Mouse (Mus musculus) lung, adult 2 months (tissue): ENCODE measurements at regions not wholly inside any gene's neighbourhood (a gene's known extent, or its start where the extent isn't known, plus 50 kb on each side); places are given as distances from the start of the nearest gene placed in this dataset.

Experiments
- CTCF ChIP-seq: fragments of 200-500 bp; IDR thresholded peaks from 2 replicates; pipeline ENCODE4 v1.5.1; 2011; ENCODE audit warnings: mild to moderate bottlenecking, low read length, control low read depth; ENCODE audit not compliant: insufficient read depth
- POLR2A ChIP-seq: fragments of 200-500 bp; IDR thresholded peaks from 2 replicates; pipeline ENCODE4 v1.6.1; 2011; ENCODE audit warnings: low read depth, mild to moderate bottlenecking, control low read depth, low read length, borderline replicate concordance; ENCODE audit errors: extremely low read depth

DNA sequence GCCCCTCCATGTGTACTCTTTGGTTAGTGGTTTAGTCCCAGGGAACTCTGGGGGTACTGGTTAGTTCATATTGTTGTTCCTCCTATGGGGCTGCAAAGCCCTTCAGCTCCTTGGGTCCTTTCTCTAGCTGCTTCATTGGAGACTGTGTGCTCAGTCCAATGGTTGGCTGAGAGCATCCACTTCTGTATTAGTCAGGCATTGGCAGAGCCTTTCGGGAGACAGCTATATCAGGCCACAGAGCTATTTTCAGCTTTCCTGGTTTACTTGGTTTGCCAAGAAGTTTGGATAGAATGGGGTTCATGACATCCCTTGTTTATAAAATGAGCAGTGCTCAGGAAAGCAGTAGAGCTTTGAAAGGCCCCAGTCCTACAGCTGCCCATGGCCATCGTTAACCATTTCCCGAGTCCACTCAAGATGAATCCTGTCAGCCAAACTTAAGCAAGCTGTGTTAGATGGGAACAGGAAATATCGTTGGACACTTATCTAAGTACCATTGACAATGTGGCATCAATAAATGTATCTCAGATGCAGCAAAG lies 126.7 kb upstream of the Tdrd3 start:
- TF ChIP-seq POLR2A (no peak), CTCF (no peak)
